Mouse (Mus musculus): ENCODE measurements around the gene Trpm7.

Trpm7 gene

DNA sequence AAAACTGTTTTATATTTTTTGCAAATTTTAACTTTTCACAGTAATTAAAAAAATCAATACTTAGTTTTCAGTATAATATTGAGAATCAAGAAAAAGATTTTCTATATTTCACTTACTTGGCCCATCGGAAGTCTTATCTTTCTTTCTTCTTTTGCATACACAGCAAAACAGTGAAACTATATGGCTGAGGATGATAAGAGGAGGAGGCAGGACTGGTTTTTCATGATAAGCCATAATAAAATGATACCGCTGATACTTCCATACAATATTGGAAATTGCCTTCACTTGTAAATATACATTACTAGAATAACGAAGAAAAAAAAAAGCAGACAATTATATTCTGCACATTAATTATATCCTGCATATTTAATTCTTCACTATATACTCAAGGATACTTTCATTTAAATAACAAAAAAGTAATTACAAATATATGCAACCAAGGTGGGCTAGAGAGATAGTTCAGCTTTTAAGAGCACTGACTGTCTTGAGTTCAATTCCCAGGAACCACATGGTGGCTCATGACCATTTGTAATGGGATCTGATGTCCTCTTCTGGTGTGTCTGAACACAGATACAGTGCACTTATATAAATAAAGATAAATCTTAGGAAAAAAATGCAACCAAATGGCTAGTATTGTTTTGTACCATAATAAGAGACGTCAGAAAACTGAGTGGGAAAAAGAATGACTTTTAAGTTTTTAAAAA, 59.2 kb downstream of the Trpm7 start:
- DNase-seq (ENCODE audit: low read depth, low spot score), result no peak

DNA sequence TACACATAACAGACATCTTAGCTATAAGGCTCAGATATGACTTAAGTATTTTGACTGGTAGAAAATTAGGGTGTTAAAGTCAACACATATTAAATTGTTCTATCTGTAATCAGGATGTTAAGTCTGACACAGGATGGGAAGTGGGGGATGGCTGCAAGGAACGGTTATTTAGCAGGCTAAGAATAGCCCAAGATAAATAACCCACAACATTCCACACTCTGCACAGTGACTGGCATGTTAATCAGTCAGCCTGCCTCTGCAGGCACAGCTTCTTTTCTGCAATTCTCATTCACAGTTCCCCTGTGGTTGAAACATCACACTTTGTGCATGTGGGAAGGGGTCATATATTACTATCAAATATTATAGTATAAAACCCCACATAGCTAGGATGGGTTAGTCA, 60.2 kb downstream of the Trpm7 start:
- no peak for DNase-seq (ENCODE audit: low read depth, low spot score)

DNA sequence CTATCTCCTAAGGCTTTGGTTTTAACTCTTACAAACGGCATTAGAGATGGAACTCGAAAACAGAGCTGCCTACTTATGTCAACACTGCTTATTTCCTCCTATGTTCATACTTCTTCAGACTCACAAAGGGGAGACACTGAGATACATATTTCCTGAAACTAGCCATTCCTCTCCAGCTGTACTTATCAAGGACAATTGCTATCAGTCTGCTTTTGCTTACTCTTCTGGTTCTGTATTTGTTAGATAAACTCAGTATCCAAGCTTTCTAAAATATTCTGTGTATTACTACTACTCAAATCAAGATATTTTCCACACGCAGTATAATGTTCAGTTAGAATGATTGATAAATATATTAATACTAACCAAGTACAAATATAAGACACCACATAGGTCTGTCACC, 74.0 kb downstream of the Trpm7 start:
- DNase-seq (ENCODE audit: low read depth, low spot score), result no peak

DNA sequence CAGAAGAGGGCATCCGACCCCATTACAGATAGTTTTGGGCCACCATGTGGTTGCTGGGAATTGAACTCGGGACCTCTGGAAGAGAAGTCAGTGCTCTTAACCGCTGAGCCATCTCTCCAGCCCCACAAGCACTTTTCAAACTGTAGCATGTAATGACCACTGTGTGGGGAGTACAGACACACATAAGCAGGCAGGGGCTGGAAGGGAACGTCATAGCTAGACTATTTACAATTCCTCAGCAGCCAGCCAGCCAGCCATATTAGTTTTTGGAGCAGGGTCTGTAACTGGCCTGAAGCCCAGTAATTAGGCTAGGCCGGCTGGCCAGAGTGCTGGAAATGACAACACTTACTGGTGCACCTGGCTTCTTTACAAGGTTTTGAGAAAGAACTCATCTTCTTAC, 77.6 kb downstream of the Trpm7 start:
- no peak for DNase-seq (ENCODE audit: low read depth, low spot score)

- DNase-seq (ENCODE audit: low read depth, low spot score), result no peak
These were observed 80.3 kb downstream of the Trpm7 start for GRCm38 (mm10) chr2:126795708-126796107.

DNA sequence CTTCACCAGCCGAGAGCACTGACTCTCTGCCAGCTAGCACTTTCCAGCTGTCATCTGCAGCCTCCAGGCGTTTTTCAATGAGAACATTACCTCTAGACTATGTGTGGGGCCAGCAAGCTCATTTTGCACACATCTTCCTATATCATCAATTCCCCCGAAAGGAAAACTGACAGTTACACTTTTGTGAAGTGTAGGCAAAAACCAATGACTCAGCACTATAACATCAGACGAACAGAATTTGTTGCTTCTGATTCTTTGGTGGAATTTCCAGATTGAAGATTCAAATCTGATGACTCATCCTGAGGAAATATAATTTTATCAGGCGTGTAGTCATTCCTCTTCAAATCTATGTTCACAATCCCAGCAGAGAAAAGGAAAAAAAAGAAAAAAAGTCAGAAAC, 83.4 kb downstream of the Trpm7 start:
- no peak for DNase-seq (ENCODE audit: low read depth, low spot score)

- DNase-seq (ENCODE audit: low read depth, low spot score), result no peak
These were observed 88.2 kb downstream of the Trpm7 start for GRCm38 (mm10) chr2:126787721-126788342.

- DNase-seq (ENCODE audit: low read depth, low spot score), result no peak
These were observed 92.7 kb downstream of the Trpm7 start, which contains the start of gene Usp50 for GRCm38 (mm10) chr2:126783370-126783769. TSS of gene Usp50 (minus strand) at chr2:126783470.

- DNase-seq (ENCODE audit: low read depth, low spot score), result peak; percentile 13
These were observed 93.6 kb downstream of the Trpm7 start for GRCm38 (mm10) chr2:126782433-126782832.

GRCm38 (mm10) chr2:126781478-126781877, 94.6 kb downstream of the Trpm7 start:
- DNase-seq (ENCODE audit: low read depth, low spot score), result no peak

- DNase-seq (ENCODE audit: low read depth, low spot score), result no peak
These were observed 95.7 kb downstream of the Trpm7 start for GRCm38 (mm10) chr2:126780286-126780685.

DNA sequence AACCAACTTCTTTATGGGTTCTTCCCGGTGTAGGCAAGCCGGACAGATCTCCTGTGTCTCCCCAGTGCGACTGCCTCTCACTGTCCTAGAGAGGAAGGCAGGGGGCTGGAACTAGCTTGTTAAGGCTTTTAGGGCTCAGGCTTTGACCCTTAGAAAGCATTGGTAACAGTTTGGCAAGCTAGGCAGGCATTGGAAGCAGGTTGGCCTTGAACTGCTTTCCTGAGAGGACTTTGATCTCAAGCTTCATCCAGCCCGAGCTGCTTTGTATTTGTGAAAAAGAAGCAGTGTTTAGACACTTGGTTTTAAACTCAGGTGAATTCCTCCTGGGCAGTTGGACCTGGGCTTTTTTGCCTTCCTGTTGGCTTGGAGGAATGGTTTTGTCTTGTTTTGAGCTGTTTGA, 97.2 kb downstream of the Trpm7 start:
- no peak for DNase-seq (ENCODE audit: low read depth, low spot score)

GRCm38 (mm10) chr2:126776416-126776815, 99.6 kb downstream of the Trpm7 start:
- no peak for DNase-seq (ENCODE audit: low read depth, low spot score)

DNA sequence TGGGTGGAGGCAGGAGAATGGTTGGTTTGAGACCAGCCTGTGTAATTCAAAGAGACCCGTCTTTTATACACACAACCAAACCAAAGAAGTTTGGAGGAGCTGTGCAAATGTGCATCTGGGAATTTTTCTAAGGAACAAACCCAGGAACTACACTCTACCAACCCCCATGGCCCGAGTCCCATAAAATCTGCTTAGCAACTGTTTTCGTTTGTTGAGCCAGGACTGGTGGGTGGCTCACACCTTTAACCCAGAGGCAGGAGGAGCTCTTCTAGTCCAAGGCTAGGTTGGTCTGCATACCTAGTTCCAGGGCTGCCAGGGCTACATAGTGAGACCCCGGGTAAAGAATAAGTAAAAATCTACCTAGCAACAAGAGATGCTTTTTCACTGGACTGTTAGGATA, 100.1 kb downstream of the Trpm7 start:
- DNase-seq (ENCODE audit: low read depth, low spot score), result no peak

DNA sequence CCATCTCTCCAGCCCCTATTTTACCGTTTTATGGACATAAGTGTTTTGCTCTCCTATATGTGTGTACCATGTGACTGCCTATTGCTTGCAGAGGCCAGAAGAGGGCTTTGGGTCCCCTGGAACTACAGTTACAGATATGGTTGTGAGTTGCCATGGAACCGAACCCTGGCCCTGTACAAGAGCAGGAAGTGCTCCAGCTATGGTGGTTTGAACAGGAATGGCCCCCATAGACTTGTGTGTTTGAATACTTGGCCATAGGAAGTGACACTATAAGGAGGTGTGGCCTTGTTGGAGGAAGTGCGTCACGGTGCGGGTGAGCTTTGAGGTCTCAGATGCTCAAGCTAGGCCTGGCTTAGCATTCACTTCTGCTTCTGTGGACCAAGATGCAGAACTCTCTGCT, 103.8 kb downstream of the Trpm7 start:
- no peak for DNase-seq (ENCODE audit: low read depth, low spot score)

- DNase-seq (ENCODE audit: low read depth, low spot score), result no peak
These were observed 106.4 kb downstream of the Trpm7 start for GRCm38 (mm10) chr2:126769431-126770181.

- DNase-seq (ENCODE audit: low read depth, low spot score), result no peak
These were observed 107.8 kb downstream of the Trpm7 start for GRCm38 (mm10) chr2:126768194-126768593.

GRCm38 (mm10) chr2:126767599-126767998, 108.4 kb downstream of the Trpm7 start:
- DNase-seq (ENCODE audit: low read depth, low spot score), result no peak

DNA sequence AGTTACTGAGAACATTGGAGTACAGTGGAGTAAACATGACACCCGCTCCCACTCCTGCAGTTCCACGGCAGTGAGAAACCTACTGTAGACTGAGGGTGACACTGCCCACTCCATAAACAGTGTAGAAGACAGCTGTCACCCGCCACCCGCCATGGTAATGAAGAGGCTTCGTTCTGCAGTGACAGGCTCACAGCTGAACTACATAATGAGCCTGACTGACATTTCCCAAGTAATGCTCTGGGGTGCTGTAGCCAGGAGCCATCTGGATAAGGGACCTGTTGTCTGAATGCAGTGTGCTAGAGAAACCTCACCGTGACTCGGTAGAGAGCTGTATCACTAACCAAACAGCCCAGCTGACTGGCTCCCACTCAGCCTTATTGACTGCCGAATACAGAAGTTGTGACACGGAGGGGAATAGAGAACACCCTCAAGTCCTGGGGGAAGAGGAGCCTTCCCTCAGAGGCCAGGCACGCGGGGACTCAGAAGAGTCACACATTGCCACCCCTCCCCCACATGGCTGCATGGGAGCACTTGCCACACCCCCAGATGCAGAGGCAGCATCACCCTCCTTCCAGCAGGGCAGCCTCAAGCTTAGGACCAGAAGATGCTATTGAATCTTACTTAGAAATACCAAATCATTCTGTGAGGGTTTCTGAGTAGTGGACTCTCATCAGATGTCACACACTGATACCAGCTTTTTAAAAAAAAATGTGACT, 110.0 kb downstream of the Trpm7 start:
- DNase-seq (ENCODE audit: low read depth, low spot score), result peak; percentile 9

GRCm38 (mm10) chr2:126759351-126759750, 116.7 kb downstream of the Trpm7 start:
- no peak for DNase-seq (ENCODE audit: low read depth, low spot score)

DNA sequence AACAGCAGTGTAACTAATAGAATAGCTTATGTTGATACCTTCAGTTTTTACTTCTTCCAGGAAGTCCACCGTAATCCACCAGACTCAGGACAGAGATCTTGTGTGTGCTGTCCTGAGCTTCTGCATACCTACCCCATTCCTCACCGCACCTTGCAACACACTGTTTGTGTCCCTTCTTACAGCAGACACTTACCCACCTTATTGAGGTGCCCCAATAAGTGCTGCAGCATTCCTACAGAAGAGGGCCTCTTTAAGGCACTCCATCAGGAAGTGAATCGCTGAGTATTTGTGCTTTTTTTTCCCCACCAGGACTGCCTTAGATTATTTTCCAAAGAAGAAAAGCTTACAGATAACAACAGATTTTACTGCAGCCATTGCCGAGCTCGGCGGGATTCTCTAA, 120.4 kb downstream of the Trpm7 start:
- no peak for DNase-seq (ENCODE audit: low read depth, low spot score)

DNA sequence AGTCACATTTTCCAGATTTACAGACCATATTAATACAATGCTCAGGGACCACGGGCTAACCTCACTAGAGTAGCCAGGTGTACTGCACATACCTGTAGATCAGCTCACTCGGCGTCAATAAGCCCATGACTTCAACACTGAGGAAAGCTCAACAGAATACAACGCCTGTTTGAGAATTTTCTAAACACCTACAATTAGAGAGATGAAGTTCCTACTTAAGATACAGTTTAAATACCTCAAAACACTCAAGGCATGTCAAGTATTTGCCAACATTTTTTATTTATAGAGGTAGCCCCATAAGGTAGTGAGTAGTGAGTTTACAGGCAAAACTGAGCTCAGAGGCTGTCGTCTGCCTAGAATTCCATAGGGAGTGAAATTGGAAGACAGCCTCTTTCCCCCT, 132.6 kb downstream of the Trpm7 start:
- no peak for DNase-seq (ENCODE audit: low read depth, low spot score)

Measured in retina, postnatal 7 days (tissue).